Mouse (Mus musculus): ENCODE data around the gene Lpcat2b. TPM values are rescaled to one million over a fixed set of nuclear protein-coding genes. Genes with fewer than 3 reads are reported as not detected.

Gene Lpcat2b
- total and polyA plus RNA-seq, 2 experiments = not detected

- TF ChIP-seq POLR2A (IDR thresholded peaks at IDR 0.05; ENCODE audit: extremely low read depth, insufficient read depth, low read length) (0 out of 2 replicates have a peak, but pooled peaks have one; percentile 24), CTCF (IDR thresholded peaks at IDR 0.05; ENCODE audit: low read depth, low read length) (no peak)
- Histone ChIP-seq H3K4me1 (ENCODE audit: control insufficient read depth, insufficient read depth, low read length) (peaks cover 5% of the 10 kb centered on the region; the same call in 1 of the 2 replicates), H3K27me3 (ENCODE audit: control insufficient read depth, insufficient read depth, low read length) (no peaks in the 10 kb centered on the region), H3K4me3 (ENCODE audit: insufficient read depth, low read depth, low read length) (peak within 1 kb of the TSS; percentile 82), H3K9ac (ENCODE audit: low read depth, low read length) (peak within 1 kb of the TSS; percentile 93), H3K27ac (replicated peaks; ENCODE audit: insufficient read depth, low read depth, low read length) (peak within 1 kb of the TSS; percentile 66), H3K36me3 (ENCODE audit: control insufficient read depth, insufficient read depth, low read length) (no peaks in the 10 kb centered on the region), H3K79me2 (ENCODE audit: control insufficient read depth, insufficient read depth, low read length) (no peaks in the 10 kb centered on the region)
- WGBS = under 1% methylated on average over 51 of the region's 51 CpGs
- DNase-seq (ENCODE audit: extremely low read depth, low read depth, low spot score) = peak; percentile 87
These were observed 6.3 kb downstream of the Lpcat2b start, which contains the start of gene Btbd8 for GRCm38 (mm10) chr5:107437464-107438281. Gene Btbd8 (plus strand): TSS chr5:107437997.

DNA sequence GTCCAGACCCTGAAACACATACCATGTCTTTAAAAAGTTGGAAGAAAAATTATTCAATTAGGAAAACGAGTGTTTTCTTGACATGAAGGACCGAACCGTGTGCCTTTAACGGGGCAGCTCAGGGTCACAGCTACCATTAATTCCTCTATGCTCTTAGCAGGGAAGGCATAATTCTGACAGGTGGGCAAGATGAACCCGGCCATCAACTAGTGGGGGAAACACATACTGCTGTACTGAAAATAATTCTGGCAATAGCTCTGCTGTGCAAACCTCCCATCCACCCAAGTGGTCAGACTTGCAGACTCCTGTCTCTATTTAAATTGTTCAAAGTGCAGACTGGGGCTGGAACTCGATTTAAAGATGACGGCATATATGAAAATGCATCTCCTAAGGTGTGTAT is 7.0 kb downstream of the Lpcat2b start:
- H3K4me3 ChIP-seq (ENCODE audit: insufficient read depth, low read depth, low read length) = peak overlapping the region; percentile 82
- no peak for DNase-seq (ENCODE audit: extremely low read depth, low read depth, low spot score)
- H3K9ac ChIP-seq (ENCODE audit: low read depth, low read length) = peak overlapping the region; percentile 93
- peak overlapping the region; percentile 66 for H3K27ac ChIP-seq (replicated peaks; ENCODE audit: insufficient read depth, low read depth, low read length)
- no peak for TF ChIP-seq POLR2A (IDR thresholded peaks at IDR 0.05; ENCODE audit: extremely low read depth, insufficient read depth, low read length)
- no peak for TF ChIP-seq CTCF (IDR thresholded peaks at IDR 0.05; ENCODE audit: low read depth, low read length)
- peaks cover 5% of the 10 kb centered on the region; the same call in 1 of the 2 replicates for H3K4me1 ChIP-seq (ENCODE audit: control insufficient read depth, insufficient read depth, low read length)
- H3K27me3 ChIP-seq (ENCODE audit: control insufficient read depth, insufficient read depth, low read length) = no peaks in the 10 kb centered on the region
- H3K79me2 ChIP-seq (ENCODE audit: control insufficient read depth, insufficient read depth, low read length) = no peaks in the 10 kb centered on the region
- WGBS = 22% methylated on average over 7 of the region's 7 CpGs
- no peaks in the 10 kb centered on the region for H3K36me3 ChIP-seq (ENCODE audit: control insufficient read depth, insufficient read depth, low read length)

DNA sequence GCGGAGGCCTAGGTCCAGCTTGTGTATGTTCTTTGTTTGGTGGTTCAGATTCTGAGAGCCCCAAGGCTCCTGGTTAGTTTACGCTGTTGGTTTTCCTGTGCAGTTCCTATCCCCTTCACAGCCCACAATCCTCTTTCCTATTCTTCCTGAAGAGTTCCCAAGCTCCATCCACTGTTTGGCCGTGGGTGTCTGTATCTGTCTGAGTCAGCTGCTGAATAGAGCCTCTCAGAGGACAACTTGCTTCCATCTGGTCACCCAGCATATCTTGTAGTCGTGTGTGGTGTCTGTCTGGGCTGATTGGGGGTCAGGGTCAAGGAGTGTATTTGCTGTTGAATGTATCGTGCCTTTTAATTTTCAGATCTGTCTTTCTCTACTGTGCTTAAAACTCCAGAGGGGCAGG is 10.5 kb downstream of the Lpcat2b start:
- Histone ChIP-seq H3K9ac (ENCODE audit: low read depth, low read length) (no peak overlapping the region), H3K79me2 (ENCODE audit: control insufficient read depth, insufficient read depth, low read length) (no peaks in the 10 kb centered on the region; the same call in 1 of the 2 replicates), H3K27ac (replicated peaks; ENCODE audit: insufficient read depth, low read depth, low read length) (no peak overlapping the region), H3K4me1 (ENCODE audit: control insufficient read depth, insufficient read depth, low read length) (peaks cover 5% of the 10 kb centered on the region; the same call in 1 of the 2 replicates), H3K36me3 (ENCODE audit: control insufficient read depth, insufficient read depth, low read length) (no peaks in the 10 kb centered on the region), H3K27me3 (ENCODE audit: control insufficient read depth, insufficient read depth, low read length) (no peaks in the 10 kb centered on the region), H3K4me3 (ENCODE audit: insufficient read depth, low read depth, low read length) (no peak overlapping the region)
- WGBS = 86% methylated on average over 5 of the region's 5 CpGs
- DNase-seq (ENCODE audit: extremely low read depth, low read depth, low spot score) = no peak
- no peak for TF ChIP-seq POLR2A (IDR thresholded peaks at IDR 0.05; ENCODE audit: extremely low read depth, insufficient read depth, low read length)
- no peak for TF ChIP-seq CTCF (IDR thresholded peaks at IDR 0.05; ENCODE audit: low read depth, low read length)

- Histone ChIP-seq H3K27me3 (ENCODE audit: control insufficient read depth, insufficient read depth, low read length) (no peaks in the 10 kb centered on the region), H3K27ac (replicated peaks; ENCODE audit: insufficient read depth, low read depth, low read length) (no peak overlapping the region), H3K4me1 (ENCODE audit: control insufficient read depth, insufficient read depth, low read length) (no peaks in the 10 kb centered on the region), H3K79me2 (ENCODE audit: control insufficient read depth, insufficient read depth, low read length) (no peaks in the 10 kb centered on the region; the same call in 1 of the 2 replicates), H3K9ac (ENCODE audit: low read depth, low read length) (no peak overlapping the region), H3K4me3 (ENCODE audit: insufficient read depth, low read depth, low read length) (no peak overlapping the region), H3K36me3 (ENCODE audit: control insufficient read depth, insufficient read depth, low read length) (no peaks in the 10 kb centered on the region)
- 92% methylated on average over 4 of the region's 4 CpGs for WGBS
- DNase-seq (ENCODE audit: extremely low read depth, low read depth, low spot score) = no peak
- TF ChIP-seq CTCF (IDR thresholded peaks at IDR 0.05; ENCODE audit: low read depth, low read length) = no peak
- no peak for TF ChIP-seq POLR2A (IDR thresholded peaks at IDR 0.05; ENCODE audit: extremely low read depth, insufficient read depth, low read length)
These were observed 12.9 kb downstream of the Lpcat2b start for GRCm38 (mm10) chr5:107444251-107444650.

DNA sequence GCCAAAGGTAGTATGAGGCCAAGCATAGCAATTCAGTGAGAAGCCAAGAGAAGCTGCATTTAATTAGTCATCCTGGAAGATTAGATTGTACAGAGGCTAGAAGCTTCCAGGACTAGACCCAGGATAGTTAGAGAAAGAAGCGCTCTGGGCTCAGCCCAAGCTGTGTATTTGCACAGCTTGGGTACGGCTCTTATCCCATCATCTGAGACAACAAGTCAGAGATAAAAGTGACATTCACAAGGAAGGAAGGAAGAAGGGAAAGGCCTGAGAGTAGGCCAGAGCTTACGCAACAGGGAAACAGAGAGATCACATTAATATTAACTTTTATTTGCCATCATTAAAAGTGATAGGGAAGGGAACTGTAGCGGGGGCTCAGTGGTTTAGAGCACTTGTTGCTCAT is 16.6 kb downstream of the Lpcat2b start:
- 70% methylated on average over 4 of the region's 4 CpGs for WGBS
- TF ChIP-seq POLR2A (IDR thresholded peaks at IDR 0.05; ENCODE audit: extremely low read depth, insufficient read depth, low read length) (no peak), CTCF (IDR thresholded peaks at IDR 0.05; ENCODE audit: low read depth, low read length) (no peak)

GRCm38 (mm10) chr5:107448784-107449183 is 17.4 kb downstream of the Lpcat2b start:
- Histone ChIP-seq H3K27me3 (ENCODE audit: control insufficient read depth, insufficient read depth, low read length) (no peaks in the 10 kb centered on the region), H3K27ac (replicated peaks; ENCODE audit: insufficient read depth, low read depth, low read length) (no peak overlapping the region), H3K4me3 (ENCODE audit: insufficient read depth, low read depth, low read length) (no peak overlapping the region), H3K36me3 (ENCODE audit: control insufficient read depth, insufficient read depth, low read length) (no peaks in the 10 kb centered on the region), H3K9ac (ENCODE audit: low read depth, low read length) (no peak overlapping the region), H3K79me2 (ENCODE audit: control insufficient read depth, insufficient read depth, low read length) (no peaks in the 10 kb centered on the region; the same call in 1 of the 2 replicates), H3K4me1 (ENCODE audit: control insufficient read depth, insufficient read depth, low read length) (no peaks in the 10 kb centered on the region)
- no peak for DNase-seq (ENCODE audit: extremely low read depth, low read depth, low spot score)
- TF ChIP-seq CTCF (IDR thresholded peaks at IDR 0.05; ENCODE audit: low read depth, low read length) (no peak), POLR2A (IDR thresholded peaks at IDR 0.05; ENCODE audit: extremely low read depth, insufficient read depth, low read length) (no peak)
- WGBS = 100% methylated on average over 4 of the region's 4 CpGs

More for the DNA sequence above, 16.6 kb downstream of the Lpcat2b start:
- Histone ChIP-seq H3K79me2 (ENCODE audit: control insufficient read depth, insufficient read depth, low read length) (no peaks in the 10 kb centered on the region; the same call in 1 of the 2 replicates), H3K9ac (ENCODE audit: low read depth, low read length) (no peak overlapping the region), H3K27me3 (ENCODE audit: control insufficient read depth, insufficient read depth, low read length) (no peaks in the 10 kb centered on the region), H3K4me3 (ENCODE audit: insufficient read depth, low read depth, low read length) (no peak overlapping the region), H3K36me3 (ENCODE audit: control insufficient read depth, insufficient read depth, low read length) (no peaks in the 10 kb centered on the region), H3K27ac (replicated peaks; ENCODE audit: insufficient read depth, low read depth, low read length) (no peak overlapping the region), H3K4me1 (ENCODE audit: control insufficient read depth, insufficient read depth, low read length) (no peaks in the 10 kb centered on the region)
- peak; percentile 6 for DNase-seq (ENCODE audit: extremely low read depth, low read depth, low spot score)

All from liver, adult 2 months (tissue).